In the genomic region with DNA sequence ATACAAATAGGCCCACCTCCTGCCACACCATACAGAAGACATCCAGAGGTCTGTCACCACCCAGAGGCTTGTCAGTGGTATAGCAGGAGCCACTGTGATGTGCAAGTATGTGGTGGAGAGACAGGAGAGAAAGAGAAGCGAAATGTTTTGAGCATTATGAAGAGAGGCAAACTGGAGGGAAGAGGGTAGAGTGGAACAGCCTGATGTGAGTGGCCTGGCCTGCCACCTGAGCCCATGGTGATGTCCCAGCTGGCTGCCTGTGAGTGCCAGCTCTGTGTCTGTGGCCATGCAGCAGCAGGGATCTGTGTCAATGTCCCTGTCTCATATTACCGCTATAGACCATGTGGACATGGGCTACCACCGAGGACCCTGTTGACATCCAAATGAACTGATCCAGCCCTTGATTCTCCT, we compare ENCODE assay signal across 9 mouse cellular contexts.
A peak's percentile ranks its signal among the peaks of the same experiment; 100 is the strongest.
DNase-seq lines count a peak whose midpoint lies in the region; ATAC-seq and TF ChIP-seq lines count a peak whose summit lies in the region.
"Had no signal": no experiment of that assay in that cellular context is flagged by ENCODE, and none has a peak within 500 bp of the region (broad histone marks: within the 10 kb centered on the region; RNA-seq: fewer than 3 reads in every experiment).

No protein-coding gene starts in this region.

- peak; percentile 64; the same call in 1 of the 2 replicates for ATAC-seq in forebrain, embryonic 13.5 days
- ATAC-seq in lung, postnatal 0 days: no peak
- no peak for ATAC-seq in liver, postnatal 0 days

- H3K4me2 ChIP-seq in forebrain, embryonic 13.5 days: no peak overlapping the region
- no peak overlapping the region for H3K4me2 ChIP-seq in lung, postnatal 0 days (replicated peaks; ENCODE audit: low read depth, low read length)
- H3K4me2 ChIP-seq in liver, postnatal 0 days (ENCODE audit: low read depth, low read length): no peak overlapping the region

- H3K36me3 ChIP-seq in forebrain, embryonic 13.5 days (ENCODE audit: poor library complexity, severe bottlenecking): no peaks in the 10 kb centered on the region
- H3K36me3 ChIP-seq in forebrain, embryonic 10.5 days (replicated peaks): no peaks in the 10 kb centered on the region
- no peaks in the 10 kb centered on the region for H3K36me3 ChIP-seq in lung, postnatal 0 days (ENCODE audit: insufficient read depth, low read length)
- no peaks in the 10 kb centered on the region for H3K36me3 ChIP-seq in embryonic facial prominence, embryonic 10.5 days (replicated peaks)
- no peaks in the 10 kb centered on the region for H3K36me3 ChIP-seq in liver, postnatal 0 days (replicated peaks; ENCODE audit: insufficient read depth, low read length)

- DNase-seq in forebrain, embryonic 10.5 days (ENCODE audit: extremely low spot score, low spot score): no peak
- no peak for DNase-seq in lung, postnatal 0 days (ENCODE audit: low spot score)
- no peak for DNase-seq in lung, adult 2 months
- peak; percentile 11 for DNase-seq in embryonic facial prominence, embryonic 10.5 days (ENCODE audit: low spot score)
- peak; percentile 37 for DNase-seq in retina, embryonic 14.5 days (ENCODE audit: low spot score)
- no peak for DNase-seq in liver, postnatal 0 days
- DNase-seq in ovary, postnatal 10 days (ENCODE audit: low spot score): no peak
- DNase-seq: kidney, adult 8-10 months had no signal

- H3K27ac ChIP-seq in forebrain, embryonic 13.5 days: no peak overlapping the region
- H3K27ac ChIP-seq in forebrain, embryonic 10.5 days: no peak overlapping the region
- no peak overlapping the region for H3K27ac ChIP-seq in lung, postnatal 0 days (ENCODE audit: low read length)
- H3K27ac ChIP-seq in embryonic facial prominence, embryonic 10.5 days (replicated peaks): no peak overlapping the region
- H3K27ac ChIP-seq in liver, postnatal 0 days (ENCODE audit: low read depth): no peak overlapping the region

- H3K4me3 ChIP-seq in forebrain, embryonic 13.5 days: no peak overlapping the region
- H3K4me3 ChIP-seq in forebrain, embryonic 10.5 days: no peak overlapping the region
- H3K4me3 ChIP-seq in lung, postnatal 0 days (ENCODE audit: low read depth, low read length): no peak overlapping the region
- no peak overlapping the region for H3K4me3 ChIP-seq in lung, adult 2 months (replicated peaks; ENCODE audit: extremely low read depth, low read depth, low read length)
- H3K4me3 ChIP-seq in embryonic facial prominence, embryonic 10.5 days: no peak overlapping the region
- no peak overlapping the region for H3K4me3 ChIP-seq in liver, postnatal 0 days (ENCODE audit: low read depth, low read length)

- H3K9ac ChIP-seq in forebrain, embryonic 13.5 days: no peak overlapping the region
- H3K9ac ChIP-seq in lung, postnatal 0 days (replicated peaks; ENCODE audit: low read depth): no peak overlapping the region
- no peak overlapping the region for H3K9ac ChIP-seq in liver, postnatal 0 days (replicated peaks)

- 0 out of 2 replicates have a peak, but pooled peaks have one; percentile 31 for TF ChIP-seq CTCF in lung, postnatal 0 days (IDR thresholded peaks at IDR 0.05)
- TF ChIP-seq CTCF in lung, adult 2 months (IDR thresholded peaks at IDR 0.05; ENCODE audit: insufficient read depth, low read length): no peak
- TF ChIP-seq CTCF in liver, postnatal 0 days (IDR thresholded peaks at IDR 0.05; ENCODE audit: low read depth): no peak

- TF ChIP-seq POLR2A in lung, adult 2 months (IDR thresholded peaks at IDR 0.05; ENCODE audit: borderline replicate concordance, extremely low read depth, low read depth, low read length): no peak

- TF ChIP-seq EP300 in lung, postnatal 0 days (IDR thresholded peaks at IDR 0.05): no peak
- TF ChIP-seq EP300 in liver, postnatal 0 days (IDR thresholded peaks at IDR 0.05; ENCODE audit: low read depth): no peak

- 74% methylated on average over 3 of the region's 3 CpGs for WGBS in forebrain, embryonic 13.5 days
- WGBS in forebrain, embryonic 10.5 days: 72% methylated on average over 3 of the region's 3 CpGs
- 63% methylated on average over 3 of the region's 3 CpGs for WGBS in lung, postnatal 0 days
- WGBS in lung, adult 2 months: 63% methylated on average over 3 of the region's 3 CpGs
- 70% methylated on average over 3 of the region's 3 CpGs for WGBS in embryonic facial prominence, embryonic 10.5 days
- WGBS in liver, postnatal 0 days (ENCODE audit: insufficient replicate concordance): 69% methylated on average over 3 of the region's 3 CpGs

- H3K9me3 ChIP-seq in forebrain, embryonic 13.5 days (replicated peaks): no peaks in the 10 kb centered on the region
- no peaks in the 10 kb centered on the region for H3K9me3 ChIP-seq in forebrain, embryonic 10.5 days
- H3K9me3 ChIP-seq in lung, postnatal 0 days (ENCODE audit: low read length): no peaks in the 10 kb centered on the region
- no peaks in the 10 kb centered on the region for H3K9me3 ChIP-seq in embryonic facial prominence, embryonic 10.5 days
- no peaks in the 10 kb centered on the region for H3K9me3 ChIP-seq in liver, postnatal 0 days (ENCODE audit: low read length)

- H3K27me3 ChIP-seq in forebrain, embryonic 13.5 days: no peaks in the 10 kb centered on the region
- no peaks in the 10 kb centered on the region for H3K27me3 ChIP-seq in forebrain, embryonic 10.5 days (ENCODE audit: poor library complexity, severe bottlenecking)
- no peaks in the 10 kb centered on the region for H3K27me3 ChIP-seq in lung, postnatal 0 days (replicated peaks; ENCODE audit: insufficient read depth, low read length)
- H3K27me3 ChIP-seq in embryonic facial prominence, embryonic 10.5 days (replicated peaks; ENCODE audit: low read depth, poor library complexity, severe bottlenecking): no peaks in the 10 kb centered on the region
- no peaks in the 10 kb centered on the region for H3K27me3 ChIP-seq in liver, postnatal 0 days (ENCODE audit: insufficient read depth, low read length)

- H3K4me1 ChIP-seq in forebrain, embryonic 13.5 days: 0 out of 2 replicates have a peak, but pooled peaks cover 3% of the 10 kb centered on the region
- no peaks in the 10 kb centered on the region for H3K4me1 ChIP-seq in forebrain, embryonic 10.5 days
- H3K4me1 ChIP-seq in lung, postnatal 0 days (ENCODE audit: insufficient read depth, low read depth, low read length): no peaks in the 10 kb centered on the region
- H3K4me1 ChIP-seq in lung, adult 2 months (ENCODE audit: control insufficient read depth, insufficient read depth, low read length): no peaks in the 10 kb centered on the region
- no peaks in the 10 kb centered on the region for H3K4me1 ChIP-seq in embryonic facial prominence, embryonic 10.5 days
- no peaks in the 10 kb centered on the region for H3K4me1 ChIP-seq in liver, postnatal 0 days (ENCODE audit: insufficient read depth)

Comparison
In these comparisons a context has a peak if more than half of its experiments do, and no peak if none do; other contexts are left out.
1. DNase-seq: peak in embryonic facial prominence, embryonic 10.5 days (single experiment) and retina, embryonic 14.5 days (single experiment); none in forebrain, embryonic 10.5 days (single experiment), lung, postnatal 0 days (single experiment), lung, adult 2 months (single experiment), liver, postnatal 0 days (single experiment) and ovary, postnatal 10 days (single experiment).